Mouse (Mus musculus) liver, embryonic 14 days (tissue): ENCODE measurements around the gene Tmprss11f. TPM values are rescaled to one million over a fixed set of nuclear protein-coding genes. Genes with fewer than 3 reads are reported as not detected.

Experiments
- polyA plus RNA-seq: library from polyadenylated mRNA; depleted of rRNA; stranded (reverse); fragments of >200 nt; gene quantifications from 2 replicates; pipeline ENCODE4 v1.2.3, GENCODE M21; 2012; rRNA removed

Gene Tmprss11f
- not detected in 2 replicates for polyA plus RNA-seq

GRCm38 (mm10) chr5:86632324-86632723 is at the start of gene Tmprss11f:
Gene Tmprss11f (minus strand): TSS chr5:86632424.

DNA sequence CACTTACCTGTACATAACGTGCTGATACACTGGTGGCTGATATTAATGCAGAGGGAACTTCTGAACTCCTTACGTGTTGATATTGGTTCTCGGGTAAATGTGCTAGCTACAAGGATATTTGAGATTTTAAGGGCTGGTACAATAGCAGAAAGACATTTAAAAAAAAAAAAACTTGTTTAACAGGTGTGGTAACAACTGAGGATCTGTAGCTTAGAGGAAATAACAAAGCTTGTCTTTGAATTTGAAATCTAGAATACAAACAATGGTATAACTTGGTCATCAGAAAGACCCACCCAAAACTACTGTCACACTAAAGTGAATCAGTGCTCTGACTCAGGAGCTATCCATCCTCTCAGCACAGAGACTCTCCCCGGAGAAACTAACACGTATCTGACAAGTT is 44.0 kb upstream of the Tmprss11f start, which contains the start of gene Tmprss11b:
Tmprss11b (minus strand) TSS at position 101 of the 400 bp plus-strand sequence.

GRCm38 (mm10) chr5:86518500-86518899 is 113.7 kb downstream of the Tmprss11f start, which contains the start of gene Tmprss11g:
Gene Tmprss11g (minus strand): TSS chr5:86518600.

Other genes with a start within 250 kb of the Tmprss11f start
- gene Tmprss11a, start 163.4 kb downstream of the Tmprss11f start, polyA plus RNA-seq = not detected in 2 replicates
- not detected in 2 replicates for gene Tmprss11g, start 113.8 kb downstream of the Tmprss11f start, polyA plus RNA-seq
- not detected in 2 replicates for gene Tmprss11b, start 43.9 kb upstream of the Tmprss11f start, polyA plus RNA-seq
- not detected in 2 replicates for gene Tmprss11e, start 113.4 kb upstream of the Tmprss11f start, polyA plus RNA-seq
- 23.9 and 24.7 TPM in 2 replicates for gene Ythdc1, start 171.8 kb upstream of the Tmprss11f start, polyA plus RNA-seq